ENCODE assay signal across 21 mouse cellular contexts in genomic region chr8:72487014-72487413, GRCm38 (mm10). TPM values are rescaled to one million over a fixed set of nuclear protein-coding genes. Genes with fewer than 3 reads are reported as not detected.
DNase-seq lines count a peak whose midpoint lies in the region; ATAC-seq and TF ChIP-seq lines count a peak whose summit lies in the region.
"Had no signal": no experiment of that assay in that cellular context is flagged by ENCODE, and none has a peak within 500 bp of the region (broad histone marks: within the 10 kb centered on the region; RNA-seq: fewer than 3 reads in every experiment).

No protein-coding gene starts in this region.

- H3K27me3 ChIP-seq in intestine, postnatal 0 days (replicated peaks; ENCODE audit: control insufficient read depth, insufficient read depth, low read length), result no peaks in the 10 kb centered on the region
- no peaks in the 10 kb centered on the region for H3K27me3 ChIP-seq in intestine, embryonic 16.5 days (replicated peaks; ENCODE audit: control insufficient read depth, insufficient read depth, low read length)
- no peaks in the 10 kb centered on the region for H3K27me3 ChIP-seq in stomach, postnatal 0 days (ENCODE audit: control insufficient read depth, insufficient read depth, low read length)
- H3K27me3 ChIP-seq: CH12.LX; embryonic facial prominence, embryonic 12.5 days; forebrain, embryonic 12.5 days; heart, embryonic 12.5 days; hindbrain, embryonic 15.5 days had no signal

- no peaks in the 10 kb centered on the region for H3K9me3 ChIP-seq in intestine, postnatal 0 days (ENCODE audit: control insufficient read depth)
- H3K9me3 ChIP-seq in intestine, embryonic 16.5 days (ENCODE audit: control insufficient read depth, low read length), result no peaks in the 10 kb centered on the region
- H3K9me3 ChIP-seq in stomach, postnatal 0 days (ENCODE audit: control insufficient read depth, low read length), result no peaks in the 10 kb centered on the region
- H3K9me3 ChIP-seq: embryonic facial prominence, embryonic 12.5 days; forebrain, embryonic 12.5 days; heart, embryonic 12.5 days; hindbrain, embryonic 15.5 days had no signal

- H3K27ac ChIP-seq in intestine, postnatal 0 days (ENCODE audit: low read depth, low read length), result peak overlapping the region; percentile 1; the same call in 1 of the 2 replicates
- H3K27ac ChIP-seq in intestine, embryonic 16.5 days (ENCODE audit: low read length), result no peak overlapping the region
- peak overlapping the region; percentile 81; the same call in 1 of the 2 replicates for H3K27ac ChIP-seq in bone marrow, adult 2 months (ENCODE audit: control insufficient read depth, insufficient read depth, low read depth, low read length, poor library complexity)
- peak overlapping the region; percentile 62 for H3K27ac ChIP-seq in macrophage
- no peak overlapping the region for H3K27ac ChIP-seq in stomach, postnatal 0 days (replicated peaks)
- H3K27ac ChIP-seq: embryonic facial prominence, embryonic 12.5 days; forebrain, embryonic 12.5 days; heart, adult 2 months; hindbrain, embryonic 15.5 days had no signal

- H3K79me2 ChIP-seq in macrophage (ENCODE audit: inconsistent target), result peaks cover 53% of the 10 kb centered on the region

- no peak overlapping the region for H3K4me3 ChIP-seq in intestine, postnatal 0 days (ENCODE audit: low read depth, low read length)
- H3K4me3 ChIP-seq in intestine, embryonic 16.5 days (ENCODE audit: low read length), result no peak overlapping the region
- H3K4me3 ChIP-seq in bone marrow, adult 2 months (replicated peaks; ENCODE audit: control insufficient read depth, low read depth, low read length), result peak overlapping the region; percentile 66
- H3K4me3 ChIP-seq in macrophage (ENCODE audit: inconsistent target), result no peak overlapping the region
- H3K4me3 ChIP-seq in stomach, postnatal 0 days (ENCODE audit: low read depth, low read length), result no peak overlapping the region
- H3K4me3 ChIP-seq: embryonic facial prominence, embryonic 12.5 days; forebrain, embryonic 12.5 days; heart, adult 2 months; heart, embryonic 12.5 days; hindbrain, embryonic 15.5 days had no signal

- peaks cover 61% of the 10 kb centered on the region for H3K36me3 ChIP-seq in intestine, postnatal 0 days (ENCODE audit: control insufficient read depth, insufficient read depth)
- peaks cover 20% of the 10 kb centered on the region for H3K36me3 ChIP-seq in intestine, embryonic 16.5 days (ENCODE audit: control insufficient read depth, insufficient read depth, low read length)
- H3K36me3 ChIP-seq in macrophage (ENCODE audit: inconsistent target), result peaks cover 26% of the 10 kb centered on the region
- H3K36me3 ChIP-seq in stomach, postnatal 0 days (ENCODE audit: control insufficient read depth, insufficient read depth, low read length), result peaks cover 10% of the 10 kb centered on the region; the same call in 1 of the 2 replicates

- H3K9ac ChIP-seq in intestine, postnatal 0 days (ENCODE audit: low read depth, low read length), result 0 out of 2 replicates have a peak overlapping the region, but pooled peaks have one; percentile 17
- no peak overlapping the region for H3K9ac ChIP-seq in intestine, embryonic 16.5 days (ENCODE audit: low read depth, low read length)
- H3K9ac ChIP-seq in stomach, postnatal 0 days (ENCODE audit: low read length), result no peak overlapping the region
- H3K9ac ChIP-seq: embryonic facial prominence, embryonic 12.5 days; forebrain, embryonic 12.5 days; hindbrain, embryonic 15.5 days had no signal

- no peak for TF ChIP-seq EP300 in stomach, postnatal 0 days (optimal IDR thresholded peaks at IDR 0.05)

- TF ChIP-seq CTCF in intestine, postnatal 0 days (IDR thresholded peaks at IDR 0.05; ENCODE audit: low read depth), result no peak
- TF ChIP-seq CTCF in bone marrow, adult 2 months (IDR thresholded peaks at IDR 0.05; ENCODE audit: control insufficient read depth, insufficient read depth, low read length), result no peak
- no peak for TF ChIP-seq CTCF in stomach, postnatal 0 days (IDR thresholded peaks at IDR 0.05; ENCODE audit: low read depth)

- no peak overlapping the region for H3K4me2 ChIP-seq in intestine, postnatal 0 days (replicated peaks; ENCODE audit: low read depth)
- H3K4me2 ChIP-seq in intestine, embryonic 16.5 days (ENCODE audit: low read depth, low read length), result no peak overlapping the region
- no peak overlapping the region for H3K4me2 ChIP-seq in stomach, postnatal 0 days (replicated peaks; ENCODE audit: low read depth)
- H3K4me2 ChIP-seq: embryonic facial prominence, embryonic 12.5 days; forebrain, embryonic 12.5 days; heart, embryonic 12.5 days; hindbrain, embryonic 15.5 days had no signal

- no peak for DNase-seq in stomach, postnatal 0 days (ENCODE audit: low spot score)
- no peak for DNase-seq in right cerebral cortex, adult 18-20 months
- DNase-seq: adrenal gland, adult 2 months; adrenal gland, postnatal 25 days; cerebellum, adult 11 months; cerebellum, adult 8-10 months; cerebellum, postnatal 14 days; gastrocnemius, postnatal 10 days; heart, adult 2 months; heart, postnatal 36 days had no signal

- H3K4me1 ChIP-seq in intestine, postnatal 0 days (replicated peaks; ENCODE audit: control insufficient read depth, insufficient read depth, low read length), result no peaks in the 10 kb centered on the region
- peaks cover 20% of the 10 kb centered on the region for H3K4me1 ChIP-seq in intestine, embryonic 16.5 days (ENCODE audit: control insufficient read depth, insufficient read depth, low read length)
- peaks cover 12% of the 10 kb centered on the region; the same call in 1 of the 2 replicates for H3K4me1 ChIP-seq in bone marrow, adult 2 months (ENCODE audit: control insufficient read depth, insufficient read depth, low read length)
- H3K4me1 ChIP-seq in stomach, postnatal 0 days (replicated peaks; ENCODE audit: control insufficient read depth, insufficient read depth), result no peaks in the 10 kb centered on the region

- no peak for TF ChIP-seq POLR2A in bone marrow, adult 2 months (IDR thresholded peaks at IDR 0.05; ENCODE audit: borderline replicate concordance, control insufficient read depth, low read depth, low read length)

- no peak for ATAC-seq in intestine, postnatal 0 days
- ATAC-seq in intestine, embryonic 16.5 days, result no peak
- no peak for ATAC-seq in stomach, postnatal 0 days (ENCODE audit: low FRiP score, low TSS enrichment)
- no peak for ATAC-seq in inflammation-experienced regulatory T-cells, adult 6 months
- ATAC-seq: forebrain, embryonic 16.5 days had no signal

RNA-seq across cellular contexts. Expression of gene Slc35e1, which starts 5.4 kb away (rescaled TPM):
- 18.1 and 21.8 TPM in 2 replicates for polyA plus RNA-seq in intestine, postnatal 0 days (2015; fragmentation: Nextera tagmentation; extraction: Ambion mirVana)
- 7.9 and 8.2 TPM in 2 replicates for polyA plus RNA-seq in intestine, embryonic 16.5 days (2015; fragmentation: Nextera tagmentation; extraction: Ambion mirVana)
- polyA plus RNA-seq in bone marrow, adult 2 months (2011; ENCODE audit: insufficient read depth, insufficient read length, low replicate concordance, missing spikeins), result 10.3 and 23.6 TPM in 2 replicates
- total RNA-seq in macrophage (2018; cell fraction: chromatin; rRNA removed), result 10 to 100 TPM in 25 of 26 experiments, 1 to 10 TPM in 1; 9.9 to 20.2 (median 14.4) TPM
- total RNA-seq in macrophage (2018; cell fraction: cytosol; rRNA removed), result 10 to 100 TPM; 25.3 to 39.1 (median 31.6) TPM
- 10 to 100 TPM; 16.5 to 42.6 (median 28.3) TPM for total RNA-seq in macrophage (2018; cell fraction: nucleus; rRNA removed)
- polyA plus RNA-seq in macrophage (2018), result 31.9 to 35.0 TPM (median 32.6 TPM) in 3 replicates
- polyA plus RNA-seq in stomach, postnatal 0 days (2015; fragmentation: Nextera tagmentation; extraction: Ambion mirVana), result 8.5 TPM in 2 replicates
- 1 to 10 TPM; 6.7 to 8.4 (median 7.7) TPM for polyA plus RNA-seq in inflammation-experienced regulatory T-cells, adult 6 months (2017; shearing (Covaris generic))

RNA-seq across cellular contexts. Expression of gene Cherp, which starts 12.0 kb away (rescaled TPM):
- 17.8 and 19.4 TPM in 2 replicates for polyA plus RNA-seq in intestine, postnatal 0 days (2015; fragmentation: Nextera tagmentation; extraction: Ambion mirVana)
- 46.0 and 47.9 TPM in 2 replicates for polyA plus RNA-seq in intestine, embryonic 16.5 days (2015; fragmentation: Nextera tagmentation; extraction: Ambion mirVana)
- 36.2 and 57.2 TPM in 2 replicates for polyA plus RNA-seq in bone marrow, adult 2 months (2011; ENCODE audit: insufficient read depth, insufficient read length, low replicate concordance, missing spikeins)
- total RNA-seq in macrophage (2018; cell fraction: chromatin; rRNA removed), result 100 to 1,000 TPM in 15 of 26 experiments, 10 to 100 TPM in 11; 65.8 to 152 (median 105) TPM
- 10 to 100 TPM; 34.5 to 54.3 (median 46.3) TPM for total RNA-seq in macrophage (2018; cell fraction: cytosol; rRNA removed)
- 100 to 1,000 TPM in 2 of 26 experiments, 10 to 100 TPM in 24; 40.4 to 118 (median 65.8) TPM for total RNA-seq in macrophage (2018; cell fraction: nucleus; rRNA removed)
- polyA plus RNA-seq in macrophage (2018), result 41.2 to 67.1 TPM (median 44.9 TPM) in 3 replicates
- polyA plus RNA-seq in stomach, postnatal 0 days (2015; fragmentation: Nextera tagmentation; extraction: Ambion mirVana), result 15.6 and 19.2 TPM in 2 replicates
- polyA plus RNA-seq in inflammation-experienced regulatory T-cells, adult 6 months (2017; shearing (Covaris generic)), result 10 to 100 TPM; 48.9 to 68.1 (median 66.7) TPM

RNA-seq across cellular contexts. Expression of gene 1700030K09Rik, which starts 43.3 kb away (rescaled TPM):
- polyA plus RNA-seq in intestine, postnatal 0 days (2015; fragmentation: Nextera tagmentation; extraction: Ambion mirVana), result 3.6 and 3.8 TPM in 2 replicates
- polyA plus RNA-seq in intestine, embryonic 16.5 days (2015; fragmentation: Nextera tagmentation; extraction: Ambion mirVana), result 10.7 and 11.5 TPM in 2 replicates
- polyA plus RNA-seq in bone marrow, adult 2 months (2011; ENCODE audit: insufficient read depth, insufficient read length, low replicate concordance, missing spikeins), result 1.6 and 4.1 TPM in 2 replicates
- total RNA-seq in macrophage (2018; cell fraction: chromatin; rRNA removed), result 10 to 100 TPM in 13 of 26 experiments, 1 to 10 TPM in 13; 1.3 to 34.9 (median 10.7) TPM
- total RNA-seq in macrophage (2018; cell fraction: cytosol; rRNA removed), result 1 to 10 TPM in 25 of 26 experiments, under 1 TPM in 1; 0.72 to 4.6 (median 3.3) TPM
- total RNA-seq in macrophage (2018; cell fraction: nucleus; rRNA removed), result 10 to 100 TPM in 7 of 26 experiments, 1 to 10 TPM in 18, under 1 TPM in 1; 0.85 to 16.1 (median 5.2) TPM
- 2.4 to 5.8 TPM (median 3.0 TPM) in 3 replicates for polyA plus RNA-seq in macrophage (2018)
- polyA plus RNA-seq in stomach, postnatal 0 days (2015; fragmentation: Nextera tagmentation; extraction: Ambion mirVana), result 4.2 and 5.4 TPM in 2 replicates
- polyA plus RNA-seq in inflammation-experienced regulatory T-cells, adult 6 months (2017; shearing (Covaris generic)), result 1 to 10 TPM; 4.3 to 7.1 (median 6.4) TPM

RNA-seq across cellular contexts. Expression of gene Calr3, which starts 43.3 kb away (rescaled TPM):
- polyA plus RNA-seq in intestine, postnatal 0 days (2015; fragmentation: Nextera tagmentation; extraction: Ambion mirVana), result 0.46 and 0.55 TPM in 2 replicates
- 1.4 and 1.5 TPM in 2 replicates for polyA plus RNA-seq in intestine, embryonic 16.5 days (2015; fragmentation: Nextera tagmentation; extraction: Ambion mirVana)
- polyA plus RNA-seq in bone marrow, adult 2 months (2011; ENCODE audit: insufficient read depth, insufficient read length, low replicate concordance, missing spikeins), result not detected in 2 replicates
- total RNA-seq in macrophage (2018; cell fraction: chromatin; rRNA removed), result under 1 TPM in 4 of 26 experiments, not detected in 22; 0.32 to 0.55 (median 0.41) TPM
- total RNA-seq in macrophage (2018; cell fraction: cytosol; rRNA removed), result under 1 TPM; 0.08 to 0.86 (median 0.40) TPM
- total RNA-seq in macrophage (2018; cell fraction: nucleus; rRNA removed), result under 1 TPM in 11 of 26 experiments, not detected in 15; 0.26 to 0.89 (median 0.48) TPM
- polyA plus RNA-seq in macrophage (2018), result 0.50 to 0.60 TPM (median 0.58 TPM) in 3 replicates
- 5.4 TPM in 2 replicates for polyA plus RNA-seq in stomach, postnatal 0 days (2015; fragmentation: Nextera tagmentation; extraction: Ambion mirVana)
- under 1 TPM; 0.20 to 0.59 (median 0.31) TPM for polyA plus RNA-seq in inflammation-experienced regulatory T-cells, adult 6 months (2017; shearing (Covaris generic))

Comparison
In these comparisons a context has a peak if more than half of its experiments do, and no peak if none do; other contexts are left out.
1. H3K27ac ChIP-seq: peak in intestine, postnatal 0 days (single experiment), bone marrow, adult 2 months (single experiment) and macrophage (single experiment); none in intestine, embryonic 16.5 days (single experiment) and stomach, postnatal 0 days (single experiment).